Mouse (Mus musculus): ENCODE measurements around the gene Gripap1.
"Not testable (repeated sequence)": the region's sequence is repeated elsewhere in the genome, so short reads cannot be mapped to it uniquely, and the experiment has no call there.

GRCm38 (mm10) chrX:7815016-7815415 is 25.5 kb downstream of the Gripap1 start:
- peak; percentile 55 for TF ChIP-seq CTCF (IDR thresholded peaks at IDR 0.05)
- TF ChIP-seq EP300 (IDR thresholded peaks at IDR 0.05) = not testable (repeated sequence)

Data from lung, postnatal 0 days (tissue).